8 mouse cellular contexts compared by ENCODE assay signal in genomic region chr13:99513990-99514389, GRCm38 (mm10). TPM values are rescaled to one million over a fixed set of nuclear protein-coding genes. Genes with fewer than 3 reads are reported as not detected.
DNase-seq lines count a peak whose midpoint lies in the region; ATAC-seq and TF ChIP-seq lines count a peak whose summit lies in the region.

No protein-coding gene starts in this region.

- 4% methylated on average over 10 of the region's 10 CpGs for WGBS in forebrain, embryonic 13.5 days
- 37% methylated on average over 10 of the region's 10 CpGs for WGBS in intestine, postnatal 0 days

- peak overlapping the region; percentile 100 for H3K27ac ChIP-seq in forebrain, embryonic 13.5 days
- no peak overlapping the region for H3K27ac ChIP-seq in intestine, postnatal 0 days (ENCODE audit: low read depth, low read length)

- ATAC-seq in forebrain, embryonic 13.5 days, result no peak
- no peak for ATAC-seq in intestine, postnatal 0 days

- no peaks in the 10 kb centered on the region for H3K9me3 ChIP-seq in forebrain, embryonic 13.5 days (replicated peaks)
- H3K9me3 ChIP-seq in intestine, postnatal 0 days (ENCODE audit: control insufficient read depth), result no peaks in the 10 kb centered on the region

- TF ChIP-seq CTCF in intestine, postnatal 0 days (IDR thresholded peaks at IDR 0.05; ENCODE audit: low read depth), result no peak

- no peaks in the 10 kb centered on the region for H3K27me3 ChIP-seq in forebrain, embryonic 13.5 days
- peaks cover 11% of the 10 kb centered on the region; the same call in 1 of the 2 replicates for H3K27me3 ChIP-seq in intestine, postnatal 0 days (replicated peaks; ENCODE audit: control insufficient read depth, insufficient read depth, low read length)

- peak; percentile 11 for DNase-seq in kidney, adult 18-20 months
- no peak for DNase-seq in kidney, adult 11 months
- peak; percentile 38 to 53 for DNase-seq in adrenal gland, postnatal 36 days
- peak; percentile 58 for DNase-seq in retina, postnatal 1 day
- no peak for DNase-seq in layer of hippocampus, adult 9-10 months (ENCODE audit: low spot score)
- no peak for DNase-seq in liver

- H3K4me2 ChIP-seq in forebrain, embryonic 13.5 days, result peak overlapping the region; percentile 85
- peak overlapping the region; percentile 92; the same call in 1 of the 2 replicates for H3K4me2 ChIP-seq in intestine, postnatal 0 days (replicated peaks; ENCODE audit: low read depth)

- H3K4me3 ChIP-seq in forebrain, embryonic 13.5 days, result peak overlapping the region; percentile 92
- H3K4me3 ChIP-seq in intestine, postnatal 0 days (ENCODE audit: low read depth, low read length), result no peak overlapping the region

- H3K9ac ChIP-seq in forebrain, embryonic 13.5 days, result peak overlapping the region; percentile 97
- H3K9ac ChIP-seq in intestine, postnatal 0 days (ENCODE audit: low read depth, low read length), result no peak overlapping the region

- H3K36me3 ChIP-seq in forebrain, embryonic 13.5 days (ENCODE audit: poor library complexity, severe bottlenecking), result peaks cover 5% of the 10 kb centered on the region
- no peaks in the 10 kb centered on the region for H3K36me3 ChIP-seq in intestine, postnatal 0 days (ENCODE audit: control insufficient read depth, insufficient read depth)

- H3K4me1 ChIP-seq in forebrain, embryonic 13.5 days, result peaks cover 52% of the 10 kb centered on the region
- H3K4me1 ChIP-seq in intestine, postnatal 0 days (replicated peaks; ENCODE audit: control insufficient read depth, insufficient read depth, low read length), result no peaks in the 10 kb centered on the region

RNA-seq across cellular contexts. Expression of gene Map1b, which starts 2.4 kb away (rescaled TPM):
- 100 to 1,000 TPM in 1 of 2 experiments, 10 to 100 TPM in 1; 65.1 to 216 TPM for total RNA-seq in adrenal gland, postnatal 36 days (2021)
- polyA plus RNA-seq in forebrain, embryonic 13.5 days (2015; fragmentation: Nextera tagmentation; extraction: Ambion mirVana), result 1,694 and 1,735 TPM in 2 replicates
- polyA plus RNA-seq in intestine, postnatal 0 days (2015; fragmentation: Nextera tagmentation; extraction: Ambion mirVana), result 43.7 and 47.7 TPM in 2 replicates

Comparison
In these comparisons a context has a peak if more than half of its experiments do, and no peak if none do; other contexts are left out.
1. DNase-seq: peak in kidney, adult 18-20 months (single experiment), adrenal gland, postnatal 36 days (2 of 2) and retina, postnatal 1 day (single experiment); none in kidney, adult 11 months (single experiment), layer of hippocampus, adult 9-10 months (single experiment) and liver (single experiment).
2. RNA of gene Map1b, which starts 2.4 kb away (polyA plus RNA-seq): 1,694 to 1,735 TPM in forebrain, embryonic 13.5 days; 43.7 to 47.7 TPM in intestine, postnatal 0 days; every median in the first group is over 10 times any median in the second.